Mouse (Mus musculus) small intestine, adult 2 months (tissue): ENCODE data around the gene Srrd. TPM values are rescaled to one million over a fixed set of nuclear protein-coding genes. Genes with fewer than 3 reads are reported as not detected.

Experiments used
- H3K27ac ChIP-seq: fragments of 200-500 bp; 2 replicates; pipeline ENCODE4 v1.5.1; 2012; ENCODE audit warnings: low read depth, low read length, control low read depth, inconsistent platforms; ENCODE audit not compliant: insufficient read depth
- H3K27me3 ChIP-seq: fragments of 200-500 bp; 2 replicates; pipeline ENCODE4 v1.6.1; 2012; ENCODE audit warnings: mild to moderate bottlenecking, moderate library complexity, low read length, inconsistent platforms; ENCODE audit not compliant: control insufficient read depth, insufficient read depth
- H3K36me3 ChIP-seq: fragments of 200-500 bp; 2 replicates; pipeline ENCODE4 v1.6.1; 2012; ENCODE audit warnings: mild to moderate bottlenecking, low read length, control low read depth, inconsistent platforms; ENCODE audit not compliant: control insufficient read depth, insufficient read depth
- H3K4me1 ChIP-seq: fragments of 200-500 bp; 2 replicates; pipeline ENCODE4 v1.6.1; 2012; ENCODE audit warnings: low read length, inconsistent platforms, mixed read lengths; ENCODE audit not compliant: control insufficient read depth, insufficient read depth, insufficient read length
- H3K4me3 ChIP-seq: fragments of 200-500 bp; 2 replicates; pipeline ENCODE4 v1.5.1; 2012; ENCODE audit warnings: low read depth, mild to moderate bottlenecking, control low read depth, inconsistent platforms, low read length, moderate library complexity
- CTCF ChIP-seq: fragments of 200-500 bp; IDR thresholded peaks from 2 replicates; pipeline ENCODE4 v1.5.1; 2012; ENCODE audit warnings: low read depth, mild to moderate bottlenecking, control low read depth, inconsistent platforms, low read length, moderate library complexity, mixed read lengths; ENCODE audit not compliant: insufficient replicate concordance, insufficient read length; ENCODE audit errors: extremely low read depth
- POLR2A ChIP-seq: fragments of 200-500 bp; IDR thresholded peaks from 2 replicates; pipeline ENCODE4 v1.6.1; 2012; ENCODE audit warnings: low read depth, mild to moderate bottlenecking, control low read depth, inconsistent platforms, low read length, moderate library complexity
- whole genome bisulfite sequencing: fragments of 180-500 bp; shearing (Covaris S2); methylation state at CpG from one replicate; pipeline ENCODE4 v1.1.7; 2018; 5-methylcytosine and 5-hydroxymethylcytosine counted together
- polyA plus RNA-seq: library from polyadenylated mRNA; depleted of rRNA; stranded (reverse); fragments of >200 nt; gene quantifications from 2 replicates; pipeline ENCODE4 v1.2.3, GENCODE M21; 2012

Gene Srrd
- polyA plus RNA-seq, 1 experiment: 34.1 TPM

GRCm38 (mm10) chr5:112301694-112302093 is 41.1 kb downstream of the Srrd start:
- WGBS: 81% methylated on average over 4 of the region's 4 CpGs
- Histone ChIP-seq H3K27me3 (no peaks in the 10 kb centered on the region), H3K4me3 (no peak overlapping the region), H3K4me1 (peaks cover 8% of the 10 kb centered on the region), H3K27ac (no peak overlapping the region; the same call in 1 of the 2 replicates), H3K36me3 (peaks cover 3% of the 10 kb centered on the region; the same call in 1 of the 2 replicates)
- no peak for TF ChIP-seq CTCF
- TF ChIP-seq POLR2A: no peak

- 82% methylated on average over 6 of the region's 6 CpGs for WGBS
- TF ChIP-seq CTCF (no peak), POLR2A (no peak)
- Histone ChIP-seq H3K36me3 (peaks cover 2% of the 10 kb centered on the region; the same call in 1 of the 2 replicates), H3K27ac (peak overlapping the region; percentile 54), H3K4me3 (no peak overlapping the region), H3K4me1 (peaks cover 8% of the 10 kb centered on the region), H3K27me3 (no peaks in the 10 kb centered on the region)
Observed at GRCm38 (mm10) chr5:112300721-112301308, 42.0 kb downstream of the Srrd start.

GRCm38 (mm10) chr5:112300112-112300511 is 42.7 kb downstream of the Srrd start:
- no peak overlapping the region for H3K27ac ChIP-seq
- H3K27me3 ChIP-seq: no peaks in the 10 kb centered on the region
- WGBS: 89% methylated on average over 2 of the region's 2 CpGs
- H3K36me3 ChIP-seq: no peaks in the 10 kb centered on the region
- H3K4me1 ChIP-seq: peaks cover 8% of the 10 kb centered on the region
- no peak for TF ChIP-seq POLR2A
- TF ChIP-seq CTCF: no peak
- H3K4me3 ChIP-seq: no peak overlapping the region

- TF ChIP-seq POLR2A: no peak
- no peak for TF ChIP-seq CTCF
Observed at GRCm38 (mm10) chr5:112299399-112299798, 43.4 kb downstream of the Srrd start.

GRCm38 (mm10) chr5:112298226-112298988 is 44.4 kb downstream of the Srrd start:
- H3K27ac ChIP-seq: peak overlapping the region; percentile 45
- peaks cover 18% of the 10 kb centered on the region for H3K4me1 ChIP-seq
- H3K4me3 ChIP-seq: no peak overlapping the region
- TF ChIP-seq POLR2A: no peak
- no peak for TF ChIP-seq CTCF
- no peaks in the 10 kb centered on the region for H3K27me3 ChIP-seq
- 78% methylated on average over 12 of the region's 12 CpGs for WGBS
- no peaks in the 10 kb centered on the region for H3K36me3 ChIP-seq

More at GRCm38 (mm10) chr5:112299399-112299798, 43.4 kb downstream of the Srrd start:
- no peak overlapping the region for H3K27ac ChIP-seq
- WGBS: 75% methylated on average over 4 of the region's 4 CpGs
- peaks cover 13% of the 10 kb centered on the region for H3K4me1 ChIP-seq
- no peaks in the 10 kb centered on the region for H3K27me3 ChIP-seq
- no peak overlapping the region for H3K4me3 ChIP-seq
- no peaks in the 10 kb centered on the region for H3K36me3 ChIP-seq

GRCm38 (mm10) chr5:112297257-112297656 is 45.6 kb downstream of the Srrd start:
- peak overlapping the region; percentile 45 for H3K27ac ChIP-seq
- TF ChIP-seq POLR2A (no peak), CTCF (no peak)
- H3K4me3 ChIP-seq: no peak overlapping the region
- peaks cover 18% of the 10 kb centered on the region for H3K4me1 ChIP-seq
- H3K36me3 ChIP-seq: no peaks in the 10 kb centered on the region
- 77% methylated on average over 2 of the region's 2 CpGs for WGBS
- no peaks in the 10 kb centered on the region for H3K27me3 ChIP-seq

GRCm38 (mm10) chr5:112296404-112297181 is 46.2 kb downstream of the Srrd start:
- TF ChIP-seq CTCF (no peak), POLR2A (no peak)
- WGBS: 33% methylated on average over 6 of the region's 6 CpGs
- peaks cover 18% of the 10 kb centered on the region for H3K4me1 ChIP-seq
- H3K27me3 ChIP-seq: no peaks in the 10 kb centered on the region
- H3K27ac ChIP-seq: peak overlapping the region; percentile 25; the same call in 1 of the 2 replicates
- no peak overlapping the region for H3K4me3 ChIP-seq
- no peaks in the 10 kb centered on the region for H3K36me3 ChIP-seq
